Mouse (Mus musculus) cerebellum, adult (tissue): ENCODE measurements around the gene Mettl1.
A peak's percentile ranks its signal among the peaks of the same experiment; 100 is the strongest.
"Not testable (repeated sequence)": the region's sequence is repeated elsewhere in the genome, so short reads cannot be mapped to it uniquely, and the experiment has no call there.

ENCODE experiments used
- ATAC-seq: cut with Nextera tagmentation; 2 replicates; pipeline ENCODE4 v1.9.2; 2017; ENCODE audit warnings: mild to moderate bottlenecking, moderate library complexity, mixed read lengths; ENCODE audit not compliant: insufficient number of reproducible peaks, low FRiP score, low TSS enrichment

Gene Mettl1

GRCm38 (mm10) chr10:127042468-127043115 is 1.4 kb downstream of the Mettl1 start:
- ATAC-seq, result no peak

DNA sequence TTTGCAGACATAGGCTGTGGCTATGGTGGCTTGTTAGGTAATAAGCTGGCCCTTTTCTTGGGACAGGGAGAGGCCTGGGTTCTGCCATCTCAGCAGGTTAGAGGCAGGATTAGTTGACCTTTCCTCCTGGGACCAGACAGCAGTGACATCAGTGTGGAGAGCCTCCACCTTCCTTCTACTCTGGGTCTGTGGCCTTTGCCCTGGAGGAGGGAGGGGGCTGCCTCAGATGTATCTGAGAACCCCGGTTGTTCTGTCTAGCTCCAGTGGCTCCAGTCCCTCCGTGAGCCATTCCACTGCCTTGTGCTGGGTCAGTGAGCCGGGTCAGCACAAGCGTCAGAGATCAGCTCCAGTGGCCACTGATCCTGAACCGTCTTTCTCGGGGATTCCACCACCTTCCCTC is 2.0 kb downstream of the Mettl1 start:
- ATAC-seq, result no peak

DNA sequence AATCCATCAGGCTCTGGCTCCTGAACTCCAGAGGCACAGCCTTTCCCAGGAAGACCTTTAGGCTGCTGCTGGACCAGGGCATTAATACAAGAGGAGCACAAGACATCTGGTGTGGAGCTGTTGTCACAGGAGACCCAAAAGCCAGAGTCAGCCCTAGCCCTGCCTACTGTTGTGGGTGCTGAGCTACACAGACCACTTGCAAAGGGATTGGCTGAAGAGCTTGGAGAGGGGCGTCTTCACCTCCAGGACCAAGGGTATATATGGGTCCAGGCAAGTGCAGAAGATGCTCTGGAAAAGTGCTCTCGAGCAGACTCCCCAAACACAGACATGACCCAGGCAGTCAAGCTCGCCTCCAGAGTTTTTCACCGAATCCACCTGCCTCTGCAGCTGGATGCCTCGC is 6.7 kb downstream of the Mettl1 start, which contains the start of gene Cyp27b1:
Cyp27b1 (plus strand) TSS at position 297 of the 400 bp plus-strand sequence.
- ATAC-seq, result no peak

- no peak for ATAC-seq
Measured at GRCm38 (mm10) chr10:127048608-127049394, 7.6 kb downstream of the Mettl1 start.

- ATAC-seq, result no peak
Measured at GRCm38 (mm10) chr10:127049395-127050118, 8.3 kb downstream of the Mettl1 start.

- no peak for ATAC-seq
Measured at GRCm38 (mm10) chr10:127050119-127050474, 8.9 kb downstream of the Mettl1 start.

DNA sequence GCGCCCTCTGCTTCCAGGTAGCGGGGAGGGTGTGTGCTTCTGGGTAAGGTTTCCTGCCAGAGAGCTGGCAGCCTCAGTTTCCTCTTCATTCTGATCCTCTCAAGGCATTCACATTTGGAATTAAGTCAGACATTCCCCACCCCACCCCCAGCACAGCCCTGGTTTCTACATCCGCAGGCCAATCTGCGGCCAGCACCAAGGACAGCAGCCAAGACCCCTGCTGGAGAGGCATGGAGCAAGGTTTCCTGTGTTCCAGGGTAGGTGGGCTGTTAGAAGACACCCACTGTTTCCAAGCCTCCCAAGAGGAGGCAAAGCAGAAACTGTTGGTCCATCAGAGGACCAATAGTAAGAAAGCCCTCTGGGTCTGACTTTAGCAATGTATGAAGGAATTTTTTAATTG is 13.4 kb downstream of the Mettl1 start:
- no peak for ATAC-seq

DNA sequence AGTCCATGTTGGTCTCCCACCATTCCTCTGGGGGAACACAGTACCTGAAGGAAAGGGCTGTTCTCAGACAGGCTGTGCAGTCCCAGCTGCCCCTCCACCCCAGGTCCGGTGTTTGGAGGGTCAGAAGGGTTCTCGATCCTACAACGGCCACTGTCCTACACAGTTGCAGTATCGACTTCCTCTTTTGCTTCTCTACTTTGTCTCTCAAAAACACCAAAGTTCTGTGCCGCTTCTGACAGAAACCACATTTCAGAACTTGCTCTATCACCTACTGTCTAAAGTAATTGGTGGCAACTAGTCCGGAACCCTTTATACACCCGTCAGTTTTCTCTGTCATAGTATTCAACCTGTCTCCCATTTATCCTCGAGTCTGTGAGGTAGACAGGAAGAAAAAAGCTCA is 14.2 kb downstream of the Mettl1 start:
- no peak for ATAC-seq

GRCm38 (mm10) chr10:127056490-127056889 is 15.3 kb downstream of the Mettl1 start:
- no peak for ATAC-seq

GRCm38 (mm10) chr10:127058161-127058560 is 16.9 kb downstream of the Mettl1 start:
- no peak; the same call in 1 of the 2 replicates for ATAC-seq

DNA sequence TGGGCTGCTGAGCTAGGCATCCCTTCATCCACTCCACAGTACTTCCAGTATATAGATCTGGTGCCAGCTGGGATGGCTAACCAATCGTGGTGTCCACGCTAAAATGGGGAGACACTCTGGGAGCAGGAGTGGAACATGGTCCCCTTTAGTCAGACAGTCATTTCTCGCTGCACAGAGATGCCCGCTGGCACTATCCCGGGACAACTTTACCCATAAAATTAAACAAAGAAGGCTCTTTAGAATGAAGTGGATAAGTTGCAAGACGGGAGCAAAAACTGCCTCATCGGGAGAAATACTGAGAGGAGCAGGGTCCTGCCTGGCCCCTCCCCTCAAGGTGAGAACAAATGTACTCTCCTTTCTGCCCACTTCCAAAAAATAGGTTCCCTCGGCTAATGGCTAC is 17.5 kb downstream of the Mettl1 start:
- no peak for ATAC-seq

DNA sequence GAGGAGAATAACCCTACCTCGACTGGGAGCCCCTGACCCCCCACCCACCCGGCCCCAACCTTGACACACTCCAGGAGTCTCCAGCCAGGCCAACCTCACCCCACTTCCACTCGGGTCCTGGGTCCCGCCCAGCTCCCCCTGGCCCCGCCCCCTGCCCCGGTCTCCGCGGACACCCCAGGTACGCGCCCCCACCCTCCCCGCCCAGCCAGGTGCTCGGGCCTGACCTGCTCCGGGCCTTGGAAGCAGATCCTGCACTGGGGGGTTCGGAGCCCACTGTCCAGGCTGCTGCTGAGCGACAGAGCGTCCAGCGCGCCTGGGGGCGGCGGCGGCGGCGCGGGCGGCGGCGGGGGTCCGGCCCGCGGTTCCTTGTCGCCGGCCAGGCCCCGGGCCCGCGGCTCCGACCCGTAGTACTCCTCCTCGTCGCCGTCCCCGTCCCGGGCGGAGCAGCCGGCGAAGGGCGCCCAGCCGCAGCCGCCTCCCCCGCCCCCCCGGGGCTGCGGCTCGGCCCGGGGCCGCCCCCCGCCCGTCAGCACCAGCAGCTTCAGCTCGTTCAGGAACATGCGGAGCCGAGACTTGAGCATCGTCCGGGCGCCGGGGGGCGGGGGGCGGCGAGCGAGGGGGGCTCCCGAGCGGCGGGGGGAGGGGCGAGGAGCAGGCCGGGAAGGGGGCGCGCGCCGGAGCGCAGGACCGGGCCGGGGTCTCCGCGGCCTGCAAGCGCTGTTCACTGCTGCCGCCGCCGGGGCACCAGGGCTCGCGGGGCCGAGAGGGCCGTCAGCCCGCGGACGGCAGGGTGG is 18.2 kb downstream of the Mettl1 start:
- ATAC-seq, result no peak

DNA sequence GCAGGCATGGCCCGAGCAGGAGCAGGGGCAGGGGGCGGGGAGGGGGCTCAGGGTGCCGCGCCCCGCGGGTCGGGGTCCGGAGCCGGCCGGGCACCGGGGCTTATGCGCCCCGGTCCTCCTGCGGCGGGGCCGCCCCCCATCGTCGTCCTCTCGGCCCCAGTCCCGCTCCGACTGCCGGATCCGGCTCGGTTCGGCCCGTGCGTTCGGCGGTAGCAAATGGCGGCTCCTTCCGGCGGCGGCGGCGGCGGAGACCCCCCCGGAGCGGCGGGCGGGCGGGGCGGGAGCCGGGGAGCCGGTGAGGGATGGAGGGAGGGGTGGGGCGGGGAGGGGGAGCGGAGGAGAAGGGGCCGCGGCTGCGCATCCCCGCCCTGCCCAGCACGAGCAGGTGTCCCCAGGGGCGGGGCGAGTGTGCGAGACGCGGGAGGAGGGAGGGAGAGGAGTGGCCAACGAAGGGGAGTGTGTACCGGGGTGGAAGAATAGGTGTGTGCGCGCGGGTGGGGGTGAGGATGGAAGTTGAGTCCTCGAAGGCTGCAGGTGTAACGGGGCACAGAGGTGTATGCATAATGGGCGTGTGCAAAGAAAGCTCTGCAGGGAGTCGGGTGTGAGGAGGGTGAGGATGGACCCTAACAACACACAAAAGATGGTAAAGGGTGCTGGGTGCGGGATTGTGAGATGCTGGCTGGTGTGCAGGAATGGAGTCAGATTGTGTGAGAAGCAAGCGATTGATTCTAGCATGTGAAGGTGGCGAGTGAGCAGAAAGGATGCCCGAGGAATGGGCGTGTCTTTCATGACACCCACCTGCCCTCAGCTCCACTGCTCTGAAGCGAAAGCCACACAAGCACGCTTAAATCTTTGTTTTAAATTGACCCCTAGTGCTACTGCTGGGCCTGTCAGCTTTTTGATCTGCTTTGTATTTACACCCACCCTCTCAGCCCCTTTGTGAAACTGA is 19.0 kb downstream of the Mettl1 start, which contains the start of gene March9:
March9 (minus strand) TSS at position 217 of the 949 bp plus-strand sequence.
- ATAC-seq, result 0 out of 2 replicates have a peak, but pooled peaks have one; percentile 8

GRCm38 (mm10) chr10:127061085-127061484 is 19.9 kb downstream of the Mettl1 start:
- no peak for ATAC-seq

- ATAC-seq, result no peak
Measured at GRCm38 (mm10) chr10:127061513-127061912, 20.3 kb downstream of the Mettl1 start.

DNA sequence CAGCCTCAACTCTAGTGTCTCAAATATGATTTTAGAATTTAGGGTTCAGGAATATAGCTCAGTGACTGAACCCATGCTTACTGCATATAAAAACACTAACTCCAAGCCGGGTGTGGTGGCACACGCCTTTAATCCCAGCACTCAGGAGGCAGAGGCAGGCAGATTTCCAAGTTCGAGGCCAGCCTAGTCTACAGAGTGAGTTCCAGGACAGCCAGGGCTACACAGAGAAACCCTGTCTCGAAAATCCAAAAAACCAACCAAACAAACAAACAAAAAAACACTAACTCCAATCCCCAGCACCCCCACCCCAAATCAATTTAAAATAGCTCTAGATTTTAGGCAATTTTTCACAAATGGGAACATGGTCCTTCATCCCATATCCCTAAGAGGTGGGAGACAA is 20.9 kb downstream of the Mettl1 start:
- not testable (repeated sequence) for ATAC-seq

DNA sequence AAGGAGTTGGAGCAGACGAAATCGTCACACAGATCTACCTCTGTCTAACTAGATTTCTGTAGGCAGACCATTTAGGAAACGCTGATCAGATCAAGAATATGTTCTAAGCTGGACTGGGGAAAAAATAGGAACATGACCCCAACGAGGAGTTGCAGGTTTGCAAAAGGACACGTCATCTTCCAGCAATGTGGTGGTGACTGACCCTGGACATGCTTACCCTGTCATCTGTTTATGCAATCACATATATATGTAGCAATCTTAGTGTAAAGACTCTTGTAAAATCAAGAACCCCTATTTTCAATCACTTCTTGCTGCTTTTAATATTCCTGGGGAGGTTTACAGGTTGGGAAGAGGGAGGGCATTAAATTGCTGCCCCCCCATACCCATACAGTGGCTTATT is 21.3 kb downstream of the Mettl1 start:
- ATAC-seq, result no peak

- peak; percentile 69 for ATAC-seq
Measured at GRCm38 (mm10) chr10:127063239-127063872, 22.1 kb downstream of the Mettl1 start, which contains the start of gene Cdk4. TSS of gene Cdk4 (plus strand) at chr10:127063534.
